9 mouse cellular contexts compared by ENCODE assay signal in the genomic region with DNA sequence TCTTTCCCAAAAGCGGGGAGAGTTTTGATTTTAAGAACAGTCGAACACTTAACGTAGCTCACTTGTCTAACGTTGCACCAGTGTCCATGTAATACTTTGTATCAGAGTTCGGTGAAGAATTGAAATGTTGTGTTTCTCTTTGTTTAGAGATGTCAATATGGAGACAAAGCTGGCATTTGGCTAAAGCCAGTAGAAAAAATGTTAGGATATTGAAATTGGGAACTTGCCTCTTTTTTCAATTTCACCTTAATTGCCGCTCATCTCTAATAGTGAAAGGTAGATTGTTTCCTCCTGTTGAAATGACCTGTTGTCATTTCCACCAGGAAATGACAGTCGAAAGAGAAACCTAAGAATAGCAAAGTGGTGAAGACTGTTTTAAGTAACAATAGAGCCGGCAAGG. TPM values are rescaled to one million over a fixed set of nuclear protein-coding genes. Genes with fewer than 3 reads are reported as not detected.
A peak's percentile ranks its signal among the peaks of the same experiment; 100 is the strongest.
DNase-seq lines count a peak whose midpoint lies in the region; ATAC-seq and TF ChIP-seq lines count a peak whose summit lies in the region.
"Had no signal": no experiment of that assay in that cellular context is flagged by ENCODE, and none has a peak within 500 bp of the region (broad histone marks: within the 10 kb centered on the region; RNA-seq: fewer than 3 reads in every experiment).

No protein-coding gene starts in this region.

- no peak for TF ChIP-seq POLR2A in lung, adult 2 months (IDR thresholded peaks at IDR 0.05; ENCODE audit: borderline replicate concordance, extremely low read depth, low read depth, low read length)

- peak overlapping the region; percentile 2 for H3K4me3 ChIP-seq in lung, adult 2 months (replicated peaks; ENCODE audit: extremely low read depth, low read depth, low read length)
- H3K4me3 ChIP-seq in embryonic facial prominence, embryonic 15.5 days (replicated peaks): peak overlapping the region; percentile 65
- peak overlapping the region; percentile 70 for H3K4me3 ChIP-seq in limb, embryonic 10.5 days
- H3K4me3 ChIP-seq in neural tube, embryonic 15.5 days (replicated peaks): peak overlapping the region; percentile 86

- no peak for ATAC-seq in embryonic facial prominence, embryonic 15.5 days (ENCODE audit: insufficient number of reproducible peaks, low FRiP score, low TSS enrichment, low read depth)
- ATAC-seq in neural tube, embryonic 15.5 days (ENCODE audit: low FRiP score): no peak

- TF ChIP-seq CTCF in lung, adult 2 months (IDR thresholded peaks at IDR 0.05; ENCODE audit: insufficient read depth, low read length): no peak

- H3K9me3 ChIP-seq in embryonic facial prominence, embryonic 15.5 days (replicated peaks): no peaks in the 10 kb centered on the region
- no peaks in the 10 kb centered on the region for H3K9me3 ChIP-seq in limb, embryonic 10.5 days (replicated peaks)
- H3K9me3 ChIP-seq in neural tube, embryonic 15.5 days (replicated peaks): no peaks in the 10 kb centered on the region

- peak overlapping the region; percentile 83 for H3K9ac ChIP-seq in embryonic facial prominence, embryonic 15.5 days
- H3K9ac ChIP-seq in neural tube, embryonic 15.5 days (replicated peaks): peak overlapping the region; percentile 85

- no peak for DNase-seq in lung, adult 2 months
- no peak for DNase-seq in lung, postnatal 25 days (ENCODE audit: low spot score)
- DNase-seq in limb, embryonic 10.5 days (ENCODE audit: low spot score): no peak
- DNase-seq in layer of hippocampus, postnatal 36 days: no peak
- DNase-seq in Muller cell, postnatal 12 days (ENCODE audit: inconsistent ontology term): no peak
- no peak for DNase-seq in yolk sac, embryonic 10.5 days (ENCODE audit: low spot score)
- DNase-seq: kidney, adult 18-20 months had no signal

- H3K4me1 ChIP-seq in lung, adult 2 months (ENCODE audit: control insufficient read depth, insufficient read depth, low read length): peaks cover 2% of the 10 kb centered on the region; the same call in 1 of the 2 replicates
- H3K4me1 ChIP-seq in embryonic facial prominence, embryonic 15.5 days: peaks cover 19% of the 10 kb centered on the region
- H3K4me1 ChIP-seq in limb, embryonic 10.5 days: peaks cover 18% of the 10 kb centered on the region
- peaks cover 31% of the 10 kb centered on the region for H3K4me1 ChIP-seq in neural tube, embryonic 15.5 days

- H3K27ac ChIP-seq in embryonic facial prominence, embryonic 15.5 days (replicated peaks): peak overlapping the region; percentile 84; the same call in 1 of the 2 replicates
- peak overlapping the region; percentile 87 for H3K27ac ChIP-seq in limb, embryonic 10.5 days
- no peak overlapping the region for H3K27ac ChIP-seq in neural tube, embryonic 15.5 days (replicated peaks)

- no peaks in the 10 kb centered on the region for H3K27me3 ChIP-seq in embryonic facial prominence, embryonic 15.5 days
- no peaks in the 10 kb centered on the region for H3K27me3 ChIP-seq in limb, embryonic 10.5 days (ENCODE audit: low read depth, poor library complexity, severe bottlenecking)
- no peaks in the 10 kb centered on the region for H3K27me3 ChIP-seq in neural tube, embryonic 15.5 days (replicated peaks)

- peak overlapping the region; percentile 55 for H3K4me2 ChIP-seq in embryonic facial prominence, embryonic 15.5 days (replicated peaks)
- peak overlapping the region; percentile 75 for H3K4me2 ChIP-seq in neural tube, embryonic 15.5 days

- peaks cover 50% of the 10 kb centered on the region for H3K36me3 ChIP-seq in embryonic facial prominence, embryonic 15.5 days
- H3K36me3 ChIP-seq in limb, embryonic 10.5 days: peaks cover 68% of the 10 kb centered on the region
- peaks cover 25% of the 10 kb centered on the region for H3K36me3 ChIP-seq in neural tube, embryonic 15.5 days

- WGBS in lung, adult 2 months: 43% methylated on average over 8 of the region's 8 CpGs
- WGBS in embryonic facial prominence, embryonic 15.5 days: 59% methylated on average over 8 of the region's 8 CpGs
- 69% methylated on average over 8 of the region's 8 CpGs for WGBS in limb, embryonic 10.5 days
- WGBS in neural tube, embryonic 15.5 days: 70% methylated on average over 8 of the region's 8 CpGs

RNA-seq across cellular contexts. Expression of a gene that starts 1.0 kb away (rescaled TPM):
- polyA plus RNA-seq in lung, adult 2 months (2012; rRNA removed): 66.1 and 121 TPM in 2 replicates
- polyA plus RNA-seq in embryonic facial prominence, embryonic 15.5 days (2015; fragmentation: Nextera tagmentation; extraction: Ambion mirVana): 398 and 407 TPM in 2 replicates
- 351 and 381 TPM in 2 replicates for polyA plus RNA-seq in limb, embryonic 10.5 days (2016; fragmentation: Nextera tagmentation; extraction: Ambion mirVana)
- 427 and 485 TPM in 2 replicates for polyA plus RNA-seq in neural tube, embryonic 15.5 days (2015; fragmentation: Nextera tagmentation; extraction: Ambion mirVana)
- total RNA-seq in layer of hippocampus, postnatal 36 days (2021): 100 to 1,000 TPM; 400 to 436 TPM

RNA-seq across cellular contexts. Expression of a gene that starts 4.6 kb away (rescaled TPM):
- polyA plus RNA-seq in lung, adult 2 months (2012; rRNA removed): 50.2 and 53.8 TPM in 2 replicates
- polyA plus RNA-seq in embryonic facial prominence, embryonic 15.5 days (2015; fragmentation: Nextera tagmentation; extraction: Ambion mirVana): 95.6 and 99.4 TPM in 2 replicates
- 123 and 135 TPM in 2 replicates for polyA plus RNA-seq in limb, embryonic 10.5 days (2016; fragmentation: Nextera tagmentation; extraction: Ambion mirVana)
- polyA plus RNA-seq in neural tube, embryonic 15.5 days (2015; fragmentation: Nextera tagmentation; extraction: Ambion mirVana): 83.7 and 96.4 TPM in 2 replicates
- total RNA-seq in layer of hippocampus, postnatal 36 days (2021): 10 to 100 TPM; 65.9 to 69.8 TPM

RNA-seq across cellular contexts. Expression of a gene that starts 23.7 kb away (rescaled TPM):
- polyA plus RNA-seq in lung, adult 2 months (2012; rRNA removed): 21.9 and 27.5 TPM in 2 replicates
- polyA plus RNA-seq in embryonic facial prominence, embryonic 15.5 days (2015; fragmentation: Nextera tagmentation; extraction: Ambion mirVana): 61.2 and 63.0 TPM in 2 replicates
- polyA plus RNA-seq in limb, embryonic 10.5 days (2016; fragmentation: Nextera tagmentation; extraction: Ambion mirVana): 150 and 163 TPM in 2 replicates
- polyA plus RNA-seq in neural tube, embryonic 15.5 days (2015; fragmentation: Nextera tagmentation; extraction: Ambion mirVana): 30.4 and 49.7 TPM in 2 replicates
- total RNA-seq in layer of hippocampus, postnatal 36 days (2021): 10 to 100 TPM; 21.4 to 24.2 TPM

RNA-seq across cellular contexts. Expression of a gene that starts 30.8 kb away (rescaled TPM):
- 2.4 and 3.8 TPM in 2 replicates for polyA plus RNA-seq in lung, adult 2 months (2012; rRNA removed)
- polyA plus RNA-seq in embryonic facial prominence, embryonic 15.5 days (2015; fragmentation: Nextera tagmentation; extraction: Ambion mirVana): 20.2 and 24.5 TPM in 2 replicates
- 60.6 and 63.5 TPM in 2 replicates for polyA plus RNA-seq in limb, embryonic 10.5 days (2016; fragmentation: Nextera tagmentation; extraction: Ambion mirVana)
- 2.8 and 6.3 TPM in 2 replicates for polyA plus RNA-seq in neural tube, embryonic 15.5 days (2015; fragmentation: Nextera tagmentation; extraction: Ambion mirVana)
- total RNA-seq in layer of hippocampus, postnatal 36 days (2021): 1 to 10 TPM; 1.4 to 1.8 TPM

RNA-seq across cellular contexts. Expression of a gene that starts 40.1 kb away (rescaled TPM):
- polyA plus RNA-seq in lung, adult 2 months (2012; rRNA removed): 0.05 TPM in 1 of 2 replicates, not detected in the other
- polyA plus RNA-seq in embryonic facial prominence, embryonic 15.5 days (2015; fragmentation: Nextera tagmentation; extraction: Ambion mirVana): 35.4 and 35.8 TPM in 2 replicates
- 1.6 and 1.8 TPM in 2 replicates for polyA plus RNA-seq in limb, embryonic 10.5 days (2016; fragmentation: Nextera tagmentation; extraction: Ambion mirVana)
- polyA plus RNA-seq in neural tube, embryonic 15.5 days (2015; fragmentation: Nextera tagmentation; extraction: Ambion mirVana): 0.88 and 0.95 TPM in 2 replicates
- total RNA-seq in layer of hippocampus, postnatal 36 days (2021): under 1 TPM; 0.38 to 0.57 TPM

Comparison
In these comparisons a context has a peak if more than half of its experiments do, and no peak if none do; other contexts are left out.
1. H3K4me3 ChIP-seq: peak in every context shown above with its lines; median percentile 86 in neural tube, embryonic 15.5 days; 70 in limb, embryonic 10.5 days; 65 in embryonic facial prominence, embryonic 15.5 days; 2 in lung, adult 2 months.